Mouse (Mus musculus): Measurements from ENCODE around the gene Cept1.

GRCm38 (mm10) chr3:106522730-106523129 lies 24.9 kb downstream of the Cept1 start:
- TF ChIP-seq CTCF (IDR thresholded peaks at IDR 0.05) = no peak
- no peak for TF ChIP-seq POLR2A (IDR thresholded peaks at IDR 0.05; ENCODE audit: insufficient read depth, low read depth, low read length)

Data from heart, adult 2 months (tissue).